Mouse (Mus musculus): ENCODE data around the gene Sp1.

Sp1 gene

DNA sequence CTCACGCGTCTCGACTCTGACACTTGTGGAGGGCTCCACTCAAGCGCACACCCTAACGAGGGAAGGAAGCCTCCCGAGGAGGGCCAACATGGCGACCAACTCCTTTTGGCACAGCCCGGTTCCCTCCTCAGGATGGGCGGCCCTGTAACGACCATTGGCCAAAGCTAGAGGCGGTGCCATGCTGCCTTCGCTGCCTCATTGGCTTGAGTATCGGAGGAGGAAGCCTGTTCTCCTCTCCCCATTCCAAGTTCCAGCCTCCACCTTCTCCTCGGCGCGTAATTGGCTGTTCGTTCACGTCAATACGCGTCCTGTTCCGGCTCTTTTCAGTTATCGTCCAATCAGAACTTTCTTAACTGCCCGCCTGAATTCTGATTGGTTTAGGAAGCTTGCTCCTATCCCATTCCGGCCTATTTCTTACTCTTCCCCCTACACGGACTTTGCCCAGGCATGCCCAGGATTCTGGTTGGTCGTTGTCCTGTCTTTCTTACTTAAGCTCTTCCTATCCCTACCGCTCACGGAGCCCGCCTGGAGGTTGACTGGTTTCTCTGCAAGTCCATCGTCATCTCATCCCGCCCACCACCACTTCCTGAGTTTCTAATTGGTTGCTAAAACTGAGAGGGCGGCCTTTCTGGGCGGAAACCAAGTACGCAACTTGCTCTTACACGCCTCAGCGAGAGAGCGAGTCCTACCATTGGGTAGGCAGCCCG lies at the start of gene Sp1:
Sp1 (plus strand) TSS at position 655 of the 707 bp plus-strand sequence.
- peak; percentile 97 to 99 for DNase-seq (ENCODE audit: low spot score in 2 of 2)

- DNase-seq (ENCODE audit: low spot score in 2 of 2): no peak
These were observed 49.2 kb upstream of the Sp1 start for GRCm38 (mm10) chr15:102356501-102357325.

DNA sequence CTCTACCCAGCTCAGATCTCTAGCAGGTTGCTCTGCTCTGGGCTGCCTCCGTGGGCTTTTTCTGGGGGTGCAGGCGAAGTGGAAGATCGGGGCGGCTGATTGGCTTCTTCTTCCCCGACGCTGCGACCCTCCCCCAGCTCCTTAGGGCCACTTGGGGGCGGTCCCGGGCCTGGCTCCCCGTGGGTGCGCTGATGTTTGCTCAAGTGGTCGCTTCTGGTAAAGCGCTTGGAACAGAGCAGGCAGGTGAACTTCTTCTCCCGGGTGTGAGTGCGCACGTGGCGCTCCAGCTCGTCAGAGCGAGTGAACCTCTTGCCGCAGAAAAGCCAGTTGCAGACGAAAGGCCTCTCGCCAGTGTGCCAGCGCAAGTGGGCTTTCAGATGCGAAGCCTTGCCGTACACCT lies 47.8 kb upstream of the Sp1 start:
- DNase-seq (ENCODE audit: low spot score in 2 of 2): no peak

DNA sequence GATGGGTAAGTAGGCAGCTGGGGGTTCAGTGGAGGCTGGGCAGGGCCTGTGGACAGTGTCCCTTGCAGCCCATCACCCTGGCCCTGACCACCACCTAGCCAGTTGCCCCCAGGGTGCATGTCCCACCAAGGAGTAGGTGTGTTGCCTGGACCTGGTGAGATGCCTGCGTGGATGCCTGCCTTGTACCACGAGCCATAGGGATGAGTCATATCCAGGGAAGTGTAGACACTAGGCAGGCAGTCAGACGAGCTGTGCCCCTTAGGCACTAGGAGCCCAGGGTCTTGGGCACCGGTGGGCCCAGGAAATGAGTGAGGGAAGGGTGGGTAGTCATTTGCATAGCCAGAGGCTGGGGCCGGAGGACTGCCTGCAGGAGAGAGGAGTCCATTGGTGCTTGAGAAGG lies 47.1 kb upstream of the Sp1 start:
- DNase-seq (ENCODE audit: low spot score in 2 of 2): no peak

DNA sequence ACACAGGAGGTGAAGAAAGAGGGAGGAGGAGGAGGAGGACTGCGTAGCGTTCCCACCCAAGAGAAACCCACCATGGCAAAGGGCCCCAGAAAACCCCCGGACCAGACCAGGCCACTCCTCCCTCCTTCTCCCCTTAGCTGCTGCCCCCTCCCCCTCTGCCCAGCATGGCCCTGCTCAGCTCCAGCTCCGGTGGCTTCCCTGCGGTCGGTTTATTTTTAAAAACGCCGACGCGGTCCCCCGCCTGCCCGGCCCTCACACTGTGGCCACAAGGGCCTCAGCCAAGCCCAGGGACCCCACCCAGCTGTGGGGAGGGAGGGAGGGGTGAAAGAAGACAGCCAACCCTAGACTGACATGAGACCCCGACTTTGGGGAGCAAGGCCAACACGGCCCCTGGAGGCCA lies 43.3 kb upstream of the Sp1 start:
- DNase-seq (ENCODE audit: low spot score in 2 of 2): no peak

DNA sequence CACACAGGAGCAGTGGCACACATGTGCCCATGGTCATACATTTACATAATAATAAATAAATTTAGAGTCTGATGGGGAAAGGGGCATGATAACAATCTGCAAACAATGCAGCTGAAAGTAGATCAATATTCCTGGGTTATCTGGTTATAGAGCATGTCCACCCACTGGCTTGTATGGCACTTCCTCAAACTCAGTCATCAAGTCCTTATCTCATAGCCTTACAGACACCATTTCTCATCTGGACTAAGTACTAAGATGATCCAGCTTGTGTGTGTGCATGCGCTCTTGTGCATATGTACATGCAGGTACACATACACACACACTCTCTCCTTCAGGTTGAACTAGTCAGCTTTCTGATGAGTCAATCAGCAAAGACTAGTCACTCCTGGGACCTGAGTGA lies 41.3 kb upstream of the Sp1 start:
- DNase-seq (ENCODE audit: low spot score in 2 of 2): no peak

GRCm38 (mm10) chr15:102366238-102366637 lies 39.7 kb upstream of the Sp1 start:
- DNase-seq (ENCODE audit: low spot score in 2 of 2): no peak

GRCm38 (mm10) chr15:102366733-102367344 lies 39.1 kb upstream of the Sp1 start, which contains the start of gene Sp7:
TSS of gene Sp7 (minus strand) at chr15:102367182.
- no peak for DNase-seq (ENCODE audit: low spot score in 2 of 2)

- DNase-seq (ENCODE audit: low spot score in 2 of 2): no peak
These were observed 36.0 kb upstream of the Sp1 start for GRCm38 (mm10) chr15:102369972-102370371.

DNA sequence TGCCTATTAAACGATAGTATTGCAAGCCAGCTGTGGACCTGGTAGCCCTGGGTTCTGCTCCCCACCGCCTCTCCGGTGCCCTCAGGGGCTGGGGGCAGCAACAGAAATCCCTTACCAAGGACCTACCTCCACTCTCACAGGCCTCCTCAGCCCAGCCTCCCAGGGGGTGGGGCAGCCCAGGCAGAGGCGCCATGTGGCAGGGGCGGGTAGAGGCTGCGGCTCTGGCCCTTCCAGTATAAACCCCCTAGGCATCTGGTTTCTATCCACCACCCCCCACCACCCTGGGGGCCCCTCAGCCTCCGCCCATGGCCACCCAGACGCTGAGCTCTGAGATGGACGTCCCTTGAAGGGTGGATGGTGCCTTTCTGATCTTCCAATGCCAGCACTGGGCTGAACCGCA lies 35.2 kb upstream of the Sp1 start:
- DNase-seq (ENCODE audit: low spot score in 2 of 2): no peak

- peak; percentile 39 to 44 for DNase-seq (ENCODE audit: low spot score in 2 of 2)
These were observed 29.3 kb upstream of the Sp1 start for GRCm38 (mm10) chr15:102376453-102377162.

DNA sequence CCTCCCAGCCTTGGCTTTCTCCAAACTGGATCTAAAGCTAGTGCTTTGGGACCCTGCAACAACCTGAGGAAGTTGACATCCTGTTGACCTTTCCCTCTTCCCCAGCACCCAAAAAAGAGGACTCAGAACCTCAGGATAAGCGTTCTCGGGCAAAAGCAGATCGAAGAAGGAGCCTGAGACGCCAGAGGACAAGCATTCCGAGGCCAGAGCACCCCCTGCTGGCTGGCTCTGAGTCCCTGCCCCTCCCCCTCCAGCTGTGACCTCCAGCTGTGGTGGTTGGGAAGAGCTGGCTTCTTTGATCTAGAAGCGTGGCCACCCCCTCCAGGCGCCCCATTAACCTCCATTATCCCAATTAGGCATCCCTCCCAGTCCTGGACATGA lies 28.8 kb upstream of the Sp1 start:
- peak; percentile 84 to 87 for DNase-seq (ENCODE audit: low spot score in 2 of 2)

- peak in 1 of 2 experiments; percentile 51 for DNase-seq (ENCODE audit: low spot score in 2 of 2)
These were observed 28.1 kb upstream of the Sp1 start for GRCm38 (mm10) chr15:102377810-102378262.

- peak; percentile 77 to 83 for DNase-seq (ENCODE audit: low spot score in 2 of 2)
These were observed 24.4 kb upstream of the Sp1 start for GRCm38 (mm10) chr15:102381575-102381974.

DNA sequence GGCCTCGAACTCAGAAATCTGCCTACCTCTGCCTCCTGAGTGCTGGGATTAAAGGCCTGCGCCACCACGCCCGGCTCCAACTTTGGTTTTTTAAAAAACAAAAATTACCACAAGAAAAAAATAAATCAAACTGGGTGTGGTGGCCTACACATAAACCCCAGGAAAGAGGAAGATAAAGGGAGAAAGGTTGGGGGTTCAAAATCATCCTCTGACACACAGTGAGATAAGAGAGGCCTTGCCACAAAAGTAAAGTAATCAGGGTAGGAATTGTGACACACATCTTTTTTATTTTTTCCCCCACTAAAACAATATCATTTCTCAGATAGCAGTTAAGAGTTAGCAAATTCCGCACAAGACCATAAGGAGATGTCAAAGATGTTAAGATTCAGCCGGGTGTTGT lies 22.3 kb upstream of the Sp1 start:
- DNase-seq (ENCODE audit: low spot score in 2 of 2): no peak

DNA sequence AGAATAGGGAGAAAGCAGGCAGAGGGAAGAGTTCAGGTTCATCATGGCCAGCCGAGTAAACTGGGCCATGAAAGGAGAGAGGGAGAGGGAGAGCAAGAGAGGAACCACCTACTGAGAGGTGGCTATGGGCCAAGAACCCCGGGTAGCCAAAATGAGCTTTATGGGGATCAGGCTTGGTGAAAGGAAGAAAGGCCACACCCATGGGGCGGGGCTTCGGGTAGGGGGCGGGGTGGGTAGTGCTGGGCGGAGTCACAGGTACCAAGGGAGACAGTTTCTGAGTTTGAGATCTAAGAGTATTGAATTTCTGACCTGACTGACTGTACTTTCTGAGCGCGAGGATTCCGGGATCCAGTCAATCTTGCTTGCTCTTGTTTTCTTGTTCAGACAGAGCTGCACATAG lies 19.3 kb upstream of the Sp1 start:
- no peak for DNase-seq (ENCODE audit: low spot score in 2 of 2)

GRCm38 (mm10) chr15:102388942-102389341 lies 17.0 kb upstream of the Sp1 start:
- DNase-seq (ENCODE audit: low spot score in 2 of 2): no peak

GRCm38 (mm10) chr15:102392520-102392919 lies 13.4 kb upstream of the Sp1 start:
- DNase-seq (ENCODE audit: low spot score in 2 of 2): no peak

- no peak for DNase-seq (ENCODE audit: low spot score in 2 of 2)
These were observed 12.3 kb upstream of the Sp1 start for GRCm38 (mm10) chr15:102393584-102394014.

DNA sequence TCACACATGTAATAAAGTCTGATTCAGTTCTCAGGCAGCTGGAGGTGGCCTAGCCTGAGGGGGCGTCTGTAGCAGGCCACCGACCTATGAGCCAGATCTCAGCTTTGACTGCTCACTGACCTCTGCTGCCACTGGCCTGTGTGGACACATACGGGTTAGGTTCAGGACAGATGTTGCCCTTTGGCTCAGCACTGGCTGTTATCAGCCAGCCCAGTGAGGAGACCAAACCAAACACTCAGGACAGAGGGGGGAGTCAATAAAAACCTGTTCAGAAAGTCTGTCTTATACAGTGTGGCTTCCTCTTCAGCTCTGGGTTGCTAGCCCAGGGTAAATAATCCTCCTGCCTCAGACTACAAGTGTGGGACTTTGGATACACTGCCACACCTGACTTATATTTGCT lies 10.9 kb upstream of the Sp1 start:
- DNase-seq (ENCODE audit: low spot score in 2 of 2): no peak

- DNase-seq (ENCODE audit: low spot score in 2 of 2): no peak
These were observed 7.3 kb upstream of the Sp1 start for GRCm38 (mm10) chr15:102398629-102399028.
